Mouse (Mus musculus) cerebellum, adult (tissue): ENCODE measurements around the gene Olfr867.

Experiments used
- ATAC-seq: cut with Nextera tagmentation; 2 replicates; pipeline ENCODE4 v1.9.2; 2017; ENCODE audit warnings: mild to moderate bottlenecking, moderate library complexity, mixed read lengths; ENCODE audit not compliant: insufficient number of reproducible peaks, low FRiP score, low TSS enrichment

Olfr867 gene

DNA sequence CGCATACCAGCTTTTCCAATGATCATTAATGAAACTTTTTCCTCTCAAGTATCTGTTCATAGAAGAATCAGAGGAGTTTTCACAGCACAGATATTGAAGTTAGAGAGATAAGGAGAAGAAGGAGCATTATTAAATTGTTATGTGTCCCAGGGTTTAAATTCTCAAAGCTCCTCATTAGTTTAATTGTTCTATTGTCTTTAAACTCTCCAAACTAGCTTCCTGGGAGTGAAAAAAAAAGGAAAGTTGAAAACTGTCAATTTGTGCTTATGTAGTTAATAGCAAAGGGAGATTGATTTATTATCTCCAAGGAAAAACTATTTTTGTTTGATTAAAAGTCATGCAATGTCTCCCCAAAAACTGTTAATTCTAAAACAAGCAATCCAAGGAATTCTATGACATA is at the start of gene Olfr867:
Gene Olfr867, minus strand, starts transcription at position 101 of the 400 bp plus-strand sequence.
- ATAC-seq: no peak

DNA sequence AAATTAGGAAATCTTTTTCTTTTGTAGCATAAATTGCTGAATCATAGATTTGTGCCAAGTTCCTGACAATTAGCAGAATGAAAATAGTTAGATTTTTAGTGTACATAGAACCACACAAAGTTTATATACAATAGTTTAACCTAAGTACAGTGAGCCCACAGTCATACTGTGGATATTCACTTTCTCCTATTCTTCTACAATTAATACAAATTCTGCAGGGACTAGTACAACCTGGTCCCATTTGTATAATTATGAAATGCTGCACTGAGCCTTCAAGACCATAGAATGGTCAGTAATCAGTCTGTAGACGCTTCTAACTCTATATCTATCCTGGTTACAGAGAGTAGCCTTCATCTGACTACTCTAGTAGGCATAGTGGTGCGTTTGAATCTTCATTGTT is 41.0 kb upstream of the Olfr867 start, which contains the start of gene Olfr868:
Gene Olfr868, plus strand, starts transcription at position 301 of the 400 bp plus-strand sequence.
- ATAC-seq: no peak

- no peak for ATAC-seq
Observed at GRCm38 (mm10) chr9:20073523-20074177, 16.3 kb upstream of the Olfr867 start.

GRCm38 (mm10) chr9:20071291-20071690 is 13.9 kb upstream of the Olfr867 start:
- no peak for ATAC-seq

DNA sequence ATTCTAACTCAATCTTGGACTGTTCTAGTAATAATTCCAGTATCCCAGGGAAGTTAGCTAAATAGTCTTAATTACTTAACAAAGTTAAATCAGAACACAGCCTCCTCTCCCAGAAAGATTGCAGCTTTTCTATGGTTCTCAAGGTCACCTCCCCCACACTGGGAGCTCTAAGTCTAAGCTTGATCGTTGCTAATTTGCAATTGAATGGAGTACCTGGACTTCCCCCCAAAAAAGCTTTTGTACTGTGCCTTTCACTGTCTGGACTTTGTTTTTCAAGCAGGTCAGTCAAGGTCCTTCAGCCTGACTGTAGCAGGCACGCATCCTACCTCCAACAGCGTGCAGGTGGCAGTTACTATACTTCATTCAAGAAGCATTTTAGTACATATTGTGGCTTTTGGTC is 12.9 kb upstream of the Olfr867 start:
- ATAC-seq: no peak

DNA sequence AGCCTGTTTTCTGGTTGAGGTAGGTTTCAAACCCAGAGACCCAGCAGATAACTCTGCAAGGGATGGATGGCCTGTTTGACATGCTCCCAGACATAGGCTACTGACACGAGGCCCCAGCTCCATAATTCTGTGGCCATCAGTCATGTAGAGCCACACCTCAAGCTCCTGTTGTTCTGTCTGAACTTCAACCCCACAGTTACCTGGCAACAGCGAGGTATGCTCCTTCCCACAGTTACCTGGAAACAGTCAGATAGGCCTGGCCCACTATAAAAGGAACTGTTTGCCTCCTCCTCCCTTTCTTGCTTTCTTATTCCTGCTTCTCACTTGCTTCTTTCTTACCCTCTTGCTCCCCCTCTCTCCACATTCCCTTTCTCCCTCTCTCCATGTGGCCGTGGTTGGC is 9.4 kb downstream of the Olfr867 start:
- no peak for ATAC-seq

DNA sequence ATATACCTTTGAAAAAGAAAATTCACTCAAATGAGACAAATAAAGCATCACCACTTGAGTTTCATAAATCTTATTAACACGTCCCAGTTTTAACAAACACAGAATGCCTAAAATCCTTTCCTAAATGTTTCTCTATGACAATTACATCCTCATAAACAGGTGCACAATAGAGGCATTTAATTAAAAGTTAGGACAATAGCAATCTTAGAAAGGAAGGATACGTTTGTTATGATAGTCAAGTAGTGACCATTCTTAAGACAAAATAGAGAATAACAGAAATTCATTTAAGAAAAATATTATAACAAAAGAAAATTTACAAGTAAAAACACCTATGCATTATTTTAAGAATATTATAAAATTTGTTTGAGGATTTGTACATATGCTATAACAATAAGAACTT is 29.4 kb downstream of the Olfr867 start, which contains the start of gene Olfr866:
Gene Olfr866, minus strand, starts transcription at position 101 of the 400 bp plus-strand sequence.
- ATAC-seq: no peak
